29 mouse cellular contexts compared by ENCODE assay signal in the genomic region with DNA sequence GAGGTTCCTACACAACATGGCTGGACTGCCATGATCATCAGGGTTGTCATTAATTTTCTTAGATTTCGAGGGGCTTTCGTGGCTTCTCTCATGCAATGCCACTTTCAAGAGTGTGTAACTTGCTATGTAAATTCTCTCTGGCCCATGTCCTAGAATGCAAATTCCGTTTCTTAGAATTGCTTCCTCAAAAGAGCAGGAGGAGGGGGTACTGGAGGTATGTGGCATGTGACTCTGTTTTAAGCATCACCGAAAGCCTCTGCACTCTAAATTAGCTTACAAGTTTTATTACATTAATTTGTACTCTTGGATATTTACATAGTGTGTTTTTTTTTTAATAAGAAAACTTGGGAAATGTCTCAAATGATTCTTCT.
DNase-seq lines count a peak whose midpoint lies in the region; ATAC-seq lines count a peak whose summit lies in the region.
"Had no signal": no experiment of that assay in that cellular context is flagged by ENCODE, and none has a peak within 500 bp of the region (broad histone marks: within the 10 kb centered on the region; RNA-seq: fewer than 3 reads in every experiment).

No protein-coding gene starts in this region.

- H3K4me2 ChIP-seq in forebrain, embryonic 13.5 days = no peak overlapping the region
- H3K4me2 ChIP-seq in forebrain, embryonic 11.5 days (ENCODE audit: low read depth, low read length, severe bottlenecking) = no peak overlapping the region
- no peak overlapping the region for H3K4me2 ChIP-seq in hindbrain, embryonic 15.5 days
- no peak overlapping the region for H3K4me2 ChIP-seq in hindbrain, embryonic 12.5 days (replicated peaks)
- no peak overlapping the region for H3K4me2 ChIP-seq in midbrain, embryonic 15.5 days
- no peak overlapping the region for H3K4me2 ChIP-seq in midbrain, embryonic 11.5 days
- H3K4me2 ChIP-seq: heart, embryonic 15.5 days; limb, embryonic 15.5 days; liver, embryonic 13.5 days; neural tube, embryonic 13.5 days; stomach, embryonic 15.5 days had no signal

- no peak overlapping the region for H3K27ac ChIP-seq in forebrain, embryonic 13.5 days
- no peak overlapping the region for H3K27ac ChIP-seq in forebrain, embryonic 11.5 days (ENCODE audit: low read depth, low read length)
- no peak overlapping the region for H3K27ac ChIP-seq in hindbrain, embryonic 15.5 days (replicated peaks)
- no peak overlapping the region for H3K27ac ChIP-seq in hindbrain, embryonic 12.5 days
- H3K27ac ChIP-seq in midbrain, embryonic 15.5 days = no peak overlapping the region
- no peak overlapping the region for H3K27ac ChIP-seq in midbrain, embryonic 11.5 days (ENCODE audit: low read depth, low read length)
- H3K27ac ChIP-seq: heart, embryonic 10.5 days; heart, embryonic 15.5 days; limb, embryonic 10.5 days; limb, embryonic 15.5 days; liver, embryonic 13.5 days; neural tube, embryonic 13.5 days; stomach, embryonic 15.5 days had no signal

- no peak overlapping the region for H3K9ac ChIP-seq in forebrain, embryonic 13.5 days
- no peak overlapping the region for H3K9ac ChIP-seq in forebrain, embryonic 11.5 days (ENCODE audit: low read length)
- no peak overlapping the region for H3K9ac ChIP-seq in hindbrain, embryonic 15.5 days
- no peak overlapping the region for H3K9ac ChIP-seq in hindbrain, embryonic 12.5 days
- H3K9ac ChIP-seq in midbrain, embryonic 15.5 days = no peak overlapping the region
- H3K9ac ChIP-seq in midbrain, embryonic 11.5 days (ENCODE audit: low read length) = no peak overlapping the region
- H3K9ac ChIP-seq: heart, embryonic 15.5 days; limb, embryonic 15.5 days; liver, embryonic 13.5 days; neural tube, embryonic 13.5 days; stomach, embryonic 15.5 days had no signal

- H3K36me3 ChIP-seq in forebrain, embryonic 13.5 days (ENCODE audit: poor library complexity, severe bottlenecking) = no peaks in the 10 kb centered on the region
- no peaks in the 10 kb centered on the region for H3K36me3 ChIP-seq in forebrain, embryonic 11.5 days (ENCODE audit: control insufficient read depth, insufficient read depth, low read length)
- no peaks in the 10 kb centered on the region for H3K36me3 ChIP-seq in hindbrain, embryonic 15.5 days
- H3K36me3 ChIP-seq in hindbrain, embryonic 12.5 days = no peaks in the 10 kb centered on the region
- H3K36me3 ChIP-seq in midbrain, embryonic 15.5 days (replicated peaks) = no peaks in the 10 kb centered on the region
- no peaks in the 10 kb centered on the region for H3K36me3 ChIP-seq in midbrain, embryonic 11.5 days (ENCODE audit: control insufficient read depth, insufficient read depth, low read length)
- H3K36me3 ChIP-seq: G1E; heart, embryonic 15.5 days; limb, embryonic 10.5 days; limb, embryonic 15.5 days; liver, embryonic 13.5 days; neural tube, embryonic 13.5 days; stomach, embryonic 15.5 days had no signal

- H3K4me1 ChIP-seq in forebrain, embryonic 13.5 days = peaks cover 5% of the 10 kb centered on the region; the same call in 1 of the 2 replicates
- no peaks in the 10 kb centered on the region for H3K4me1 ChIP-seq in forebrain, embryonic 11.5 days (replicated peaks; ENCODE audit: control insufficient read depth, insufficient read depth, low read length)
- H3K4me1 ChIP-seq in hindbrain, embryonic 15.5 days (replicated peaks) = no peaks in the 10 kb centered on the region
- H3K4me1 ChIP-seq in hindbrain, embryonic 12.5 days = no peaks in the 10 kb centered on the region
- H3K4me1 ChIP-seq in midbrain, embryonic 15.5 days = no peaks in the 10 kb centered on the region
- no peaks in the 10 kb centered on the region for H3K4me1 ChIP-seq in midbrain, embryonic 11.5 days (ENCODE audit: control insufficient read depth, insufficient read depth, low read length)
- H3K4me1 ChIP-seq: heart, embryonic 10.5 days; heart, embryonic 15.5 days; limb, embryonic 15.5 days; liver, embryonic 13.5 days; megakaryocyte, embryonic 14.5 days; stomach, embryonic 15.5 days had no signal

- DNase-seq in forebrain, embryonic 11.5 days (ENCODE audit: low spot score) = no peak
- no peak for DNase-seq in midbrain, embryonic 11.5 days (ENCODE audit: low spot score, missing footprints)
- no peak for DNase-seq in right cerebral cortex, postnatal 14 days
- DNase-seq: adrenal gland, postnatal 10 days; cerebellum, adult 11 months; cerebellum, adult 9-10 months; cerebellum, postnatal 36 days; gastrocnemius, postnatal 10 days; kidney, adult 9 months; kidney, postnatal 10 days; liver, embryonic 13.5 days; lung, adult 18-20 months; lung, postnatal 4 days; retina, postnatal 1 day; right cerebral cortex, postnatal 25 days had no signal

- H3K4me3 ChIP-seq in forebrain, embryonic 13.5 days = no peak overlapping the region
- H3K4me3 ChIP-seq in forebrain, embryonic 11.5 days (ENCODE audit: low read depth, low read length) = no peak overlapping the region
- no peak overlapping the region for H3K4me3 ChIP-seq in hindbrain, embryonic 15.5 days
- H3K4me3 ChIP-seq in hindbrain, embryonic 12.5 days = no peak overlapping the region
- no peak overlapping the region for H3K4me3 ChIP-seq in midbrain, embryonic 15.5 days
- no peak overlapping the region for H3K4me3 ChIP-seq in midbrain, embryonic 11.5 days (ENCODE audit: low read depth, low read length)
- H3K4me3 ChIP-seq: heart, embryonic 10.5 days; heart, embryonic 15.5 days; limb, embryonic 10.5 days; limb, embryonic 15.5 days; liver, embryonic 13.5 days; megakaryocyte, embryonic 14.5 days; neural tube, embryonic 13.5 days; stomach, embryonic 15.5 days had no signal

- WGBS in forebrain, embryonic 13.5 days = 55% methylated on average over 4 of the region's 4 CpGs
- 89% methylated on average over 4 of the region's 4 CpGs for WGBS in forebrain, embryonic 11.5 days
- WGBS in hindbrain, embryonic 15.5 days = 70% methylated on average over 4 of the region's 4 CpGs
- WGBS in hindbrain, embryonic 12.5 days = 87% methylated on average over 4 of the region's 4 CpGs
- 66% methylated on average over 4 of the region's 4 CpGs for WGBS in midbrain, embryonic 15.5 days
- 92% methylated on average over 4 of the region's 4 CpGs for WGBS in midbrain, embryonic 11.5 days

- ATAC-seq in forebrain, embryonic 13.5 days = peak; percentile 84
- ATAC-seq in forebrain, embryonic 11.5 days (replicated peaks; ENCODE audit: low FRiP score) = no peak
- 0 out of 2 replicates have a peak, but pooled peaks have one; percentile 3 for ATAC-seq in hindbrain, embryonic 15.5 days (ENCODE audit: low FRiP score, low read depth)
- no peak for ATAC-seq in hindbrain, embryonic 12.5 days (ENCODE audit: low FRiP score)
- ATAC-seq in midbrain, embryonic 15.5 days (replicated peaks) = 0 out of 2 replicates have a peak, but pooled peaks have one; percentile 42
- no peak for ATAC-seq in midbrain, embryonic 11.5 days (ENCODE audit: low FRiP score)
- ATAC-seq: intestine, postnatal 0 days; lung, postnatal 0 days had no signal

- H3K27me3 ChIP-seq in forebrain, embryonic 13.5 days = no peaks in the 10 kb centered on the region
- no peaks in the 10 kb centered on the region for H3K27me3 ChIP-seq in forebrain, embryonic 11.5 days (ENCODE audit: control insufficient read depth, insufficient read depth, low read length)
- no peaks in the 10 kb centered on the region for H3K27me3 ChIP-seq in hindbrain, embryonic 15.5 days
- no peaks in the 10 kb centered on the region for H3K27me3 ChIP-seq in hindbrain, embryonic 12.5 days
- H3K27me3 ChIP-seq in midbrain, embryonic 15.5 days (replicated peaks) = no peaks in the 10 kb centered on the region
- H3K27me3 ChIP-seq in midbrain, embryonic 11.5 days (ENCODE audit: control insufficient read depth, insufficient read depth, low read length) = no peaks in the 10 kb centered on the region
- H3K27me3 ChIP-seq: heart, embryonic 15.5 days; limb, embryonic 15.5 days; liver, embryonic 13.5 days; megakaryocyte, embryonic 14.5 days; neural tube, embryonic 13.5 days; stomach, embryonic 15.5 days had no signal

- no peaks in the 10 kb centered on the region for H3K9me3 ChIP-seq in forebrain, embryonic 13.5 days (replicated peaks)
- no peaks in the 10 kb centered on the region for H3K9me3 ChIP-seq in forebrain, embryonic 11.5 days (ENCODE audit: control insufficient read depth, low read length)
- no peaks in the 10 kb centered on the region for H3K9me3 ChIP-seq in hindbrain, embryonic 15.5 days
- H3K9me3 ChIP-seq in hindbrain, embryonic 12.5 days (replicated peaks) = no peaks in the 10 kb centered on the region
- H3K9me3 ChIP-seq in midbrain, embryonic 15.5 days = no peaks in the 10 kb centered on the region
- H3K9me3 ChIP-seq in midbrain, embryonic 11.5 days (ENCODE audit: control insufficient read depth, low read length) = no peaks in the 10 kb centered on the region
- H3K9me3 ChIP-seq: G1E; heart, embryonic 10.5 days; heart, embryonic 15.5 days; limb, embryonic 10.5 days; limb, embryonic 15.5 days; liver, embryonic 13.5 days; neural tube, embryonic 13.5 days; stomach, embryonic 15.5 days had no signal

Comparison
In these comparisons a context has a peak if more than half of its experiments do, and no peak if none do; other contexts are left out.
1. ATAC-seq: peak in forebrain, embryonic 13.5 days (single experiment), hindbrain, embryonic 15.5 days (single experiment) and midbrain, embryonic 15.5 days (single experiment); none in forebrain, embryonic 11.5 days (single experiment), hindbrain, embryonic 12.5 days (single experiment) and midbrain, embryonic 11.5 days (single experiment).